Mouse (Mus musculus): ENCODE data around the gene Klhl31. TPM values are rescaled to one million over a fixed set of nuclear protein-coding genes. Genes with fewer than 3 reads are reported as not detected.

The Klhl31 gene
- polyA plus RNA-seq, 1 experiment from 2014 or later: 0.92 TPM

Other genes starting within 250 kb of the Klhl31 start
- gene Lrrc1, start 91.6 kb upstream of the Klhl31 start, polyA plus RNA-seq (2015; fragmentation: Nextera tagmentation; extraction: Ambion mirVana): 23.2 and 23.3 TPM in 2 replicates
- gene Gclc, start 118.0 kb downstream of the Klhl31 start, polyA plus RNA-seq (2015; fragmentation: Nextera tagmentation; extraction: Ambion mirVana): 24.0 and 26.8 TPM in 2 replicates

All from kidney, embryonic 16.5 days (tissue).